Mouse (Mus musculus) midbrain, postnatal 0 days (tissue): ENCODE data around the gene Gm6583. TPM values are rescaled to one million over a fixed set of nuclear protein-coding genes. Genes with fewer than 3 reads are reported as not detected.

Experiments
- ATAC-seq: fragments of 200-750 bp; cut with Nextera tagmentation; 2 replicates; pipeline ENCODE4 v1.8.0; 2017; ENCODE audit warnings: moderate number of reproducible peaks, mild to moderate bottlenecking, moderate TSS enrichment, moderate library complexity; ENCODE audit not compliant: low FRiP score
- DNase-seq: peaks from one replicate; pipeline ENCODE4 v3.0.0-alpha.2; 2015; ENCODE audit warnings: low spot score
- H3K27ac ChIP-seq: fragments of 300-500 bp; sonication (generic); 2 replicates; pipeline ENCODE4 v1.5.1; 2014; ENCODE audit warnings: low read depth, mild to moderate bottlenecking, low read length, mixed read lengths
- H3K27me3 ChIP-seq: fragments of 300-500 bp; sonication (generic); 2 replicates; pipeline ENCODE4 v1.6.1; 2014; ENCODE audit warnings: low read length, control low read depth, mixed read lengths; ENCODE audit not compliant: insufficient read depth
- H3K36me3 ChIP-seq: fragments of 300-500 bp; sonication (generic); 2 replicates; pipeline ENCODE4 v1.6.1; 2014; ENCODE audit warnings: low read length, control low read depth, mixed read lengths; ENCODE audit not compliant: insufficient read depth
- H3K4me1 ChIP-seq: fragments of 300-500 bp; sonication (generic); 2 replicates; pipeline ENCODE4 v1.6.1; 2014; ENCODE audit warnings: mild to moderate bottlenecking, control low read depth, antibody characterized with exemption, low read length, mixed read lengths; ENCODE audit not compliant: insufficient read depth
- H3K4me2 ChIP-seq: fragments of 300-500 bp; sonication (generic); 2 replicates; pipeline ENCODE4 v1.6.1; 2014; ENCODE audit warnings: low read depth, mild to moderate bottlenecking, low read length, mixed read lengths; ENCODE audit not compliant: poor library complexity, severe bottlenecking
- H3K4me3 ChIP-seq: fragments of 300-500 bp; sonication (generic); 2 replicates; pipeline ENCODE4 v1.5.1; 2014; ENCODE audit warnings: low read depth, mild to moderate bottlenecking, low read length, moderate library complexity
- H3K9ac ChIP-seq: fragments of 300-500 bp; sonication (generic); replicated peaks from 2 replicates; pipeline ENCODE4 v1.6.1; 2014; ENCODE audit warnings: mild to moderate bottlenecking, low read length, moderate library complexity, mixed read lengths; ENCODE audit not compliant: poor library complexity, severe bottlenecking
- H3K9me3 ChIP-seq: fragments of 300-500 bp; sonication (generic); 2 replicates; pipeline ENCODE4 v1.6.1; 2016; ENCODE audit warnings: low read length, control low read depth
- CTCF ChIP-seq: IDR thresholded peaks from 2 replicates; pipeline ENCODE4 v1.5.1; 2016; ENCODE audit warnings: antibody characterized with exemption, mild to moderate bottlenecking
- WGBS: fragments of 180-500 bp; shearing (Covaris S2); extraction: QIAGEN DNeasy Blood & Tissue Kit; methylation state at CpG from one replicate; pipeline ENCODE4 v1.1.7; 2014; 5-methylcytosine and 5-hydroxymethylcytosine counted together
- polyA plus RNA-seq: library from polyadenylated mRNA; unstranded; fragments of >200 nt; fragmentation: Nextera tagmentation; extraction: Ambion mirVana; gene quantifications from 2 replicates; pipeline ENCODE4 v1.2.1, GENCODE M21; 2015
- total RNA-seq: library from RNA; depleted of rRNA; stranded (reverse); fragments of >200 nt; gene quantifications from 2 replicates; pipeline ENCODE4 v1.2.3, GENCODE M21; 2014

Gm6583 gene
- total and polyA plus RNA-seq, 2 experiments from 2014 or later, result not detected

DNA sequence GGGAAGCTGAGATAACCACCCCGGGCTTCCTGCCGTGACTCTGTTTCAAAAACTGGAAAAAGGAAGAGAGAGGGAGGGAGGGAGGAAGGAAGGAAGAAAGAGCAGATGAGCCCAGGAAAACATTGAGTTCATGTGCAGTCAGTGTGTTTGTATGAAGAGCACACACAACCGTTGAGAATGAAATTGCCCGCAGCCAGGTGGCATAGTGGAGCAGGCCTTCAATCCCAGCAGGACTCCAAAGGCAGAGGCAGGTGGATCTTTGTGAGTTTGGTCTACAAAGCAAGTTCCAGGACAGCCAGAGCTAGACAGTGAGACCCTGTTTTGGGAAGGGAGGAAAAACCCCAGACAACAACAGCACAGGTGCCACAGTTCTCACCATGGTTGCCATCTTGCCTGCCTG, 11.5 kb upstream of the Gm6583 start:
- no peak overlapping the region for H3K27ac ChIP-seq
- no peak overlapping the region for H3K9ac ChIP-seq
- WGBS, result 93% methylated on average over 4 of the region's 4 CpGs
- H3K9me3 ChIP-seq, result no peaks in the 10 kb centered on the region
- H3K4me1 ChIP-seq, result peaks cover 17% of the 10 kb centered on the region
- no peak overlapping the region for H3K4me3 ChIP-seq
- H3K27me3 ChIP-seq, result no peaks in the 10 kb centered on the region
- ATAC-seq (no peak), DNase-seq (no peak)
- H3K36me3 ChIP-seq, result peaks cover 53% of the 10 kb centered on the region
- TF ChIP-seq CTCF, result peak; percentile 40
- no peak overlapping the region for H3K4me2 ChIP-seq

DNA sequence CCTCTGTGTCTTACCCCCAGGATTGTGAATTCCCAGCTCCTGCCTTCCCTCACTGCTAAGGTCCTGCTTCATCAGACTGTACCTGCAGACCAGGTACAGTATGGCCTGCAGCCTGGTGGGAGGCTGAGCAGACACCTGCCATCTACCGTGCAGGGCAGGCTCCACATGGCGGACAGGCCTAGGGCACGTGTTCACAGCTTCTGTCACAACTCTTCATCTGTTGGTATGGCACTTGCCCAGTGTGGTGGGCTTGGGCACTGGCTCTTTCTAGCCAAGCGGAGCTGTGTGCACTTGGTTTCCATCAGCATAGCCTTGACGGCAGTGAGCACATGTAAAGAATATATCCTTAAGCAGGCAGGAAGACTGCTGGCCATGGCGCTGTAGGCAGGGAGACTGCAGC, 11.0 kb upstream of the Gm6583 start:
- Histone ChIP-seq H3K4me2 (no peak overlapping the region), H3K4me3 (no peak overlapping the region), H3K9ac (no peak overlapping the region), H3K4me1 (peaks cover 13% of the 10 kb centered on the region), H3K27ac (no peak overlapping the region), H3K36me3 (peaks cover 53% of the 10 kb centered on the region), H3K27me3 (no peaks in the 10 kb centered on the region), H3K9me3 (no peaks in the 10 kb centered on the region)
- DNase-seq (no peak), ATAC-seq (no peak)
- WGBS, result 97% methylated on average over 6 of the region's 6 CpGs
- TF ChIP-seq CTCF, result no peak

DNA sequence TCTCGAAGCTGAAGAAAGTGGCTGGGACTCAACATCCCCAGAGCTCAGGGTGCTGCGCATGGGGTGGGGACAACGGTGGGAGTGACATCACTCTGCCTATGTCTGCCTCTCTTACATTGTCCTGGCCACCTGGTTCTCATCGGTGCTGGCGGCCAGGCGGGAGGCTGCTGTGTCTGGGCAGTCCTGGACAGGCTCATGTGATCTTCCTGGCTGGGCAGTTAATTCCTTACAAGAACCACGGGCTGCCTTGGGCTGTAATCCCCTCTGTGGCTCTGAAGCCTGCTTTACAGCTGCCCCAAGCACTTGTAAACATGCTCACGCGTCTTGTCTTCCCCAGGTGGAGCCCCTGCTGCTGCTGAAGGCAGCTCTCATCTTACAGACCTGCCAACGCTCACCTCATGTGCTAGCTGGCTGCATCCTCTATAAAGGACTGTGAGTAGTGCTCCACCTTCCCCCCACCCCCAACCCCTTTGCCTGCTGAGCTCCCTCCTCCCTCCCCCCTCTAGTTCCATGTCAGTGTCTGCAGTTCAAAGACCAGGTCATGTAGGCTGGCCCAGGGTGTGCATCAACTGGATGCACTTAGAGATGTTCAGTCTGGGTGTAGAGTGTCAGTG, 8.5 kb upstream of the Gm6583 start:
- WGBS, result 69% methylated on average over 10 of the region's 10 CpGs
- Histone ChIP-seq H3K9me3 (no peaks in the 10 kb centered on the region), H3K27me3 (no peaks in the 10 kb centered on the region), H3K9ac (no peak overlapping the region), H3K36me3 (peaks cover 45% of the 10 kb centered on the region), H3K4me3 (no peak overlapping the region), H3K27ac (no peak overlapping the region), H3K4me2 (no peak overlapping the region), H3K4me1 (no peaks in the 10 kb centered on the region)
- TF ChIP-seq CTCF, result no peak
- DNase-seq (no peak), ATAC-seq (no peak)

DNA sequence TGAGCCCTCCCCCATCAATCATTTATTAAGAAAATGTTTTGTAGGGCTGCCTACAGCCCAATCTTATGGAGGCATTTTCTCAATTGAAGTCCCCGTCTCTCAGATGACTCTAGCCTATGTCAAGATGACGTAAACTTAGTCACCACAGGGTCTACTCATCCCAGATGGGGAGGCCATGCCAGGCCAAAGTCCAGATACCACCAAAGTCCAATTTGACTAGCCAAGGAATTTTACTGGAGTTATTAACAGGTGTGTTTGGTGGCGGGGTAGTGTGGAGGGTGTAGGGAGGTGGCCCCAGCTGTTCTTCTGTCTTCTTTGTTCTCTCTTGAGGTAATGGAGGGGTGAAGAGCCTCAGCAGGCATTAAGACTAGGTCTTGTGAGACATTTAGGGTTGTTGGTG, 4.2 kb upstream of the Gm6583 start:
- TF ChIP-seq CTCF, result no peak
- Histone ChIP-seq H3K4me2 (no peak overlapping the region), H3K9ac (no peak overlapping the region), H3K36me3 (peaks cover 40% of the 10 kb centered on the region), H3K27ac (no peak overlapping the region), H3K27me3 (no peaks in the 10 kb centered on the region), H3K4me3 (no peak overlapping the region), H3K4me1 (no peaks in the 10 kb centered on the region), H3K9me3 (no peaks in the 10 kb centered on the region)
- 96% methylated on average over 3 of the region's 3 CpGs for WGBS
- ATAC-seq (no peak), DNase-seq (no peak)

DNA sequence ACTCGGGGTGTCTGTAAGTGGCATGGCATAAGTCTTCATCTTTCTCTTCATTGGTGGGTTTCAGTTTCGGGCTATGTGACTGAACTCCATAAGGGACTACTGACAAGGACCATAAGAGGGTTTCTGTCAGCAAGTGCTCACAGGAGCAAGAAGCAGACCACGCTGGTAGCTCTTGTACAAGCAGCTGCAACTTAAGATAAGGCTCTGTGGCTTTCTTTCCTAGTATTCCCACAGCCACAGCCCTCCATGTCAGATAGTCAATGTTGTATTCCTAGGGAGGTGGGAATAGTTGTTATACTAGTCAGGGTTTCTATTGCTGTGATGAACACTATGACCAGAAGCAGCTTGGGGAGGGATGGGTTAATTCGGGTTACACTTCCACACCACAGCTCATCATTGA, 3.7 kb upstream of the Gm6583 start:
- Histone ChIP-seq H3K9ac (no peak overlapping the region), H3K27ac (no peak overlapping the region), H3K9me3 (no peaks in the 10 kb centered on the region), H3K4me2 (no peak overlapping the region), H3K4me3 (no peak overlapping the region), H3K36me3 (peaks cover 39% of the 10 kb centered on the region), H3K4me1 (no peaks in the 10 kb centered on the region), H3K27me3 (no peaks in the 10 kb centered on the region)
- WGBS, result 96% methylated on average over 4 of the region's 4 CpGs
- ATAC-seq, result no peak
- TF ChIP-seq CTCF, result no peak
- DNase-seq, result no peak

DNA sequence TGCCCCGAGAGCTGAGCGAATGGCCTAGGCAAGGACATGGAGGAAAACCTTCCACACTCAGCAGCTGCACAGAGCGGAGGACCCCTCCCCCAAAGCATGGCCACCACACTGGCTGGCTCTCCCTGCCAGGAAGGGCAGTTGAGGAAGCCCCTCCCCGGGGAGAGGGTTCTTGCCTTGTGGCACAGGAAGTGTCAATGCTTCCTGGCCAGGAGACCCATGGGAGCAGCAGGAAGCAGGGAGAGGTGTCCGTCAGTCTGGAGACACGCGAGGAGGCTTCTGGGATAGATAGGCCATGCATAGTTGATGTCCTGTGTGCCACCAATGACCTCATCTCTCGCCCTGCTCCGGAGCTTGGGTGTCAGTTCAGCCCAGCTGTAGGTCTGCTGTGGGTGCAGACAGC, 489 bp upstream of the Gm6583 start:
- H3K4me3 ChIP-seq, result no peak overlapping the region
- H3K36me3 ChIP-seq, result peaks cover 38% of the 10 kb centered on the region
- DNase-seq (no peak), ATAC-seq (no peak)
- no peak overlapping the region for H3K9ac ChIP-seq
- no peaks in the 10 kb centered on the region for H3K27me3 ChIP-seq
- 87% methylated on average over 9 of the region's 9 CpGs for WGBS
- H3K4me2 ChIP-seq, result no peak overlapping the region
- no peaks in the 10 kb centered on the region for H3K4me1 ChIP-seq
- H3K27ac ChIP-seq, result no peak overlapping the region
- no peak for TF ChIP-seq CTCF
- no peaks in the 10 kb centered on the region for H3K9me3 ChIP-seq
